Mouse (Mus musculus) MEL (cell line): ENCODE results near the gene Tex19.2. TPM values are rescaled to one million over a fixed set of nuclear protein-coding genes. Genes with fewer than 3 reads are reported as not detected.

Experiments used
- DNase-seq: peaks from one replicate; pipeline ENCODE4 v3.0.0; 2011; ENCODE audit warnings: low read depth, low spot score
- H3K27ac ChIP-seq: 2 replicates; pipeline ENCODE4 v1.5.1; 2012; ENCODE audit warnings: low read depth, mild to moderate bottlenecking, control low read depth, low read length, moderate library complexity; ENCODE audit not compliant: control insufficient read depth
- H3K27me3 ChIP-seq, 2 experiments: fragments of 150-350 bp in 1 of 2; sonication (generic) in 1 of 2; 2 replicates each; pipeline ENCODE4 v1.6.1; 2012; ENCODE audit warnings: low read length in 2 of 2, mild to moderate bottlenecking in 2 of 2, improper control_type of control experiment in 1 of 2, moderate library complexity in 1 of 2; ENCODE audit not compliant: insufficient read depth in 2 of 2, control insufficient read depth in 1 of 2
- H3K36me3 ChIP-seq, 2 experiments: 2 replicates each; pipeline ENCODE4 v1.6.1; 2012 to 2014; ENCODE audit warnings: low read length in 2 of 2, improper control_type of control experiment in 1 of 2, inconsistent platforms in 1 of 2, mild to moderate bottlenecking in 1 of 2; ENCODE audit not compliant: insufficient read depth in 2 of 2, control insufficient read depth in 1 of 2
- H3K4me1 ChIP-seq, 2 experiments: fragments of 150-350 bp in 1 of 2; sonication (generic) in 1 of 2; 2 replicates each; pipeline ENCODE4 v1.6.1; 2012; ENCODE audit warnings: low read length in 2 of 2, improper control_type of control experiment in 1 of 2, mild to moderate bottlenecking in 1 of 2; ENCODE audit not compliant: insufficient read depth in 2 of 2, control insufficient read depth in 1 of 2
- H3K4me3 ChIP-seq, 2 experiments: fragments of 150-350 bp in 1 of 2; sonication (generic) in 1 of 2; 2 replicates each; pipeline ENCODE4 v1.5.1; 2012; ENCODE audit warnings: low read depth in 2 of 2, low read length in 2 of 2, mild to moderate bottlenecking in 2 of 2, moderate library complexity in 2 of 2, control low read depth in 1 of 2, improper control_type of control experiment in 1 of 2; ENCODE audit not compliant: control insufficient read depth in 1 of 2, insufficient read depth in 1 of 2
- H3K79me2 ChIP-seq: 2 replicates; pipeline ENCODE4 v1.6.1; 2012; ENCODE audit warnings: mild to moderate bottlenecking, low read length, moderate library complexity; ENCODE audit not compliant: control insufficient read depth, poor library complexity, insufficient read depth
- H3K9ac ChIP-seq: 2 replicates; pipeline ENCODE4 v1.6.1; 2012; ENCODE audit warnings: low read depth, mild to moderate bottlenecking, control low read depth, low read length, moderate library complexity; ENCODE audit not compliant: control insufficient read depth, poor library complexity, severe bottlenecking
- H3K9me3 ChIP-seq: fragments of 150-350 bp; sonication (generic); replicated peaks from 2 replicates; pipeline ENCODE4 v1.6.1; 2012; ENCODE audit warnings: mild to moderate bottlenecking, low read length, improper control_type of control experiment, moderate library complexity; ENCODE audit not compliant: insufficient read depth
- CHD1 ChIP-seq: IDR thresholded peaks from 2 replicates; pipeline ENCODE4 v1.6.1; 2012; ENCODE audit warnings: low read depth, mild to moderate bottlenecking, inconsistent platforms, low read length, improper control_type of control experiment
- CHD2 ChIP-seq: IDR thresholded peaks from 2 replicates; pipeline ENCODE4 v1.6.1; 2011; ENCODE audit warnings: low read length, improper control_type of control experiment
- CTCF ChIP-seq, 3 experiments: IDR thresholded peaks in 2 of 3; conservative IDR thresholded peaks in 1 of 3; 2 replicates each; pipeline ENCODE4 v1.5.1; 2011 to 2012; ENCODE audit warnings: low read length in 3 of 3, low read depth in 2 of 3, mild to moderate bottlenecking in 2 of 3, improper control_type of control experiment in 1 of 3, inconsistent platforms in 1 of 3, mixed read lengths in 1 of 3, moderate library complexity in 1 of 3; ENCODE audit not compliant: control insufficient read depth in 1 of 3, insufficient read depth in 1 of 3, poor library complexity in 1 of 3, severe bottlenecking in 1 of 3
- E2F4 ChIP-seq: IDR thresholded peaks from 2 replicates; pipeline ENCODE4 v1.6.1; 2011; ENCODE audit warnings: low read depth, low read length, improper control_type of control experiment, borderline replicate concordance
- ELF1 ChIP-seq: IDR thresholded peaks from 2 replicates; pipeline ENCODE4 v1.6.1; 2014; ENCODE audit warnings: low read depth, mild to moderate bottlenecking, inconsistent platforms, low read length, improper control_type of control experiment, moderate library complexity
- ETS1 ChIP-seq: IDR thresholded peaks from 2 replicates; pipeline ENCODE4 v1.6.1; 2012; ENCODE audit warnings: low read depth, mild to moderate bottlenecking, inconsistent platforms, low read length, improper control_type of control experiment, moderate library complexity
- HCFC1 ChIP-seq: IDR thresholded peaks from 2 replicates; pipeline ENCODE4 v1.6.1; 2012; ENCODE audit warnings: low read depth, mild to moderate bottlenecking, inconsistent platforms, low read length, improper control_type of control experiment, moderate library complexity
- JUND ChIP-seq: IDR thresholded peaks from 2 replicates; pipeline ENCODE4 v1.6.1; 2011; ENCODE audit warnings: low read depth, mild to moderate bottlenecking, improper control_type of control experiment, low read length
- KAT2A ChIP-seq: conservative IDR thresholded peaks from 2 replicates; pipeline ENCODE4 v1.6.1; 2012; ENCODE audit warnings: low read depth, low read length, improper control_type of control experiment, inconsistent platforms
- MAX ChIP-seq: IDR thresholded peaks from 2 replicates; pipeline ENCODE4 v1.6.1; 2011; ENCODE audit warnings: low read length, improper control_type of control experiment
- MAZ ChIP-seq: IDR thresholded peaks from 2 replicates; pipeline ENCODE4 v1.6.1; 2012; ENCODE audit warnings: low read depth, mild to moderate bottlenecking, inconsistent platforms, low read length, improper control_type of control experiment
- MXI1 ChIP-seq: IDR thresholded peaks from 2 replicates; pipeline ENCODE4 v1.6.1; 2011; ENCODE audit warnings: mild to moderate bottlenecking, low read depth, low read length, improper control_type of control experiment
- MYB ChIP-seq: IDR thresholded peaks from 2 replicates; pipeline ENCODE4 v1.6.1; 2011; ENCODE audit warnings: mild to moderate bottlenecking, low read depth, low read length, improper control_type of control experiment
- NELFE ChIP-seq: IDR thresholded peaks from 2 replicates; pipeline ENCODE4 v1.6.1; 2011; ENCODE audit warnings: low read depth, low read length, improper control_type of control experiment
- NRF1 ChIP-seq: IDR thresholded peaks from 2 replicates; pipeline ENCODE4 v1.6.1; 2014; ENCODE audit warnings: low read depth, mild to moderate bottlenecking, inconsistent platforms, low read length, improper control_type of control experiment, moderate library complexity; ENCODE audit not compliant: poor library complexity, insufficient read depth, severe bottlenecking
- POLR2A ChIP-seq, 2 experiments: IDR thresholded peaks; 2 replicates each; pipeline ENCODE4 v1.6.1; 2011 to 2012; ENCODE audit warnings: low read length in 2 of 2, mild to moderate bottlenecking in 2 of 2, control low read depth in 1 of 2, improper control_type of control experiment in 1 of 2, low read depth in 1 of 2, moderate library complexity in 1 of 2; ENCODE audit not compliant: control insufficient read depth in 1 of 2, insufficient read depth in 1 of 2, poor library complexity in 1 of 2
- POLR2AphosphoS5 ChIP-seq: IDR thresholded peaks from 2 replicates; pipeline ENCODE4 v1.6.1; 2012; ENCODE audit warnings: low read depth, borderline replicate concordance, mild to moderate bottlenecking, inconsistent platforms, low read length, moderate library complexity, mixed read lengths
- RAD21 ChIP-seq: IDR thresholded peaks from 2 replicates; pipeline ENCODE4 v1.6.1; 2011; ENCODE audit warnings: mild to moderate bottlenecking, low read depth, low read length, improper control_type of control experiment
- SMC3 ChIP-seq: IDR thresholded peaks from 2 replicates; pipeline ENCODE4 v1.6.1; 2011; ENCODE audit warnings: low read depth, low read length, improper control_type of control experiment
- TAL1 ChIP-seq: IDR thresholded peaks from 2 replicates; pipeline ENCODE4 v1.6.1; 2012; ENCODE audit warnings: mild to moderate bottlenecking, inconsistent platforms, low read length, moderate library complexity, mixed read lengths
- TBP ChIP-seq: IDR thresholded peaks from 2 replicates; pipeline ENCODE4 v1.8.0; 2011; ENCODE audit warnings: low read depth, low read length, improper control_type of control experiment
- TCF12 ChIP-seq: IDR thresholded peaks from 2 replicates; pipeline ENCODE4 v1.6.1; 2014; ENCODE audit warnings: low read depth, mild to moderate bottlenecking, inconsistent platforms, low read length, improper control_type of control experiment, moderate library complexity
- UBTF ChIP-seq: IDR thresholded peaks from 2 replicates; pipeline ENCODE4 v1.6.1; 2012; ENCODE audit warnings: low read depth, mild to moderate bottlenecking, inconsistent platforms, low read length, improper control_type of control experiment, moderate library complexity, borderline replicate concordance; ENCODE audit not compliant: insufficient read depth
- USF1 ChIP-seq: IDR thresholded peaks from 2 replicates; pipeline ENCODE4 v1.6.1; 2014; ENCODE audit warnings: low read depth, mild to moderate bottlenecking, inconsistent platforms, low read length, improper control_type of control experiment, moderate library complexity
- USF2 ChIP-seq, 2 experiments: IDR thresholded peaks; 2 replicates each; pipeline ENCODE4 v1.6.1; 2011 to 2012; ENCODE audit warnings: improper control_type of control experiment in 2 of 2, low read length in 2 of 2, borderline replicate concordance in 1 of 2, inconsistent platforms in 1 of 2, low read depth in 1 of 2, mild to moderate bottlenecking in 1 of 2; ENCODE audit not compliant: insufficient read depth in 1 of 2
- ZC3H11A ChIP-seq: IDR thresholded peaks from 2 replicates; pipeline ENCODE4 v1.6.1; 2012; ENCODE audit warnings: low read depth, mild to moderate bottlenecking, inconsistent platforms, low read length, improper control_type of control experiment
- polyA plus RNA-seq, 2 experiments: library from polyadenylated mRNA; stranded (reverse) in 1 of 2; unstranded in 1 of 2; fragments of >175 nt in 1 of 2; fragments of >200 nt in 1 of 2; gene quantifications; 2 replicates each; pipeline versions ENCODE4 v1.2.1 to v1.2.4; 2012; ENCODE audit warnings: low replicate concordance in 2 of 2, low read depth in 1 of 2; ENCODE audit not compliant: insufficient read length in 2 of 2, insufficient read depth in 1 of 2, missing spikeins in 1 of 2
- total RNA-seq: library from RNA; depleted of rRNA; stranded (reverse); fragments of 300-350 nt; gene quantifications from 2 replicates; pipeline ENCODE4 v1.2.3, GENCODE M21; 2012; rRNA removed

Gene Tex19.2
- total RNA-seq, result 44.7 and 45.7 TPM in 2 replicates
- polyA plus RNA-seq, result 10 to 100 TPM in 1 of 2 experiments, not detected in 1; 34.5 TPM

GRCm38 (mm10) chr11:121118577-121118976, at the start of gene Tex19.2:
Gene Tex19.2 (minus strand): TSS chr11:121118677.
- Histone ChIP-seq H3K4me1 (peaks cover 13 to 27% of the 10 kb centered on the region in 2 experiments), H3K9ac (peak within 1 kb of the TSS; percentile 89), H3K27me3 (no peaks in the 10 kb centered on the region), H3K27ac (peak within 1 kb of the TSS; percentile 79), H3K4me3 (peak within 1 kb of the TSS; percentile 39 to 82), H3K36me3 (peaks cover 0 to 27% of the 10 kb centered on the region in 2 experiments; a peak in 2 of 4 replicates), H3K9me3 (no peaks in the 10 kb centered on the region), H3K79me2 (peaks cover 18% of the 10 kb centered on the region)
- DNase-seq, result no peak
- TF ChIP-seq HCFC1 (no peak), MAX (no peak), RAD21 (no peak), CHD1 (no peak), CTCF (IDR thresholded peaks at IDR 0.05 in 2 of 3, conservative IDR thresholded peaks at IDR 0.05 in 1 of 3; ENCODE audit: control insufficient read depth in 1 of 3, insufficient read depth in 1 of 3, low read depth in 2 of 3, low read length in 3 of 3, poor library complexity in 1 of 3, severe bottlenecking in 1 of 3) (no peak), NELFE (no peak), KAT2A (no peak), POLR2A (IDR thresholded peaks at IDR 0.05; ENCODE audit: control insufficient read depth in 1 of 2, insufficient read depth in 1 of 2, low read depth in 1 of 2, low read length in 2 of 2, poor library complexity in 1 of 2) (no peak), USF1 (no peak), E2F4 (no peak), TCF12 (no peak), MAZ (no peak), NRF1 (no peak)

- DNase-seq, result no peak
- no peaks in the 10 kb centered on the region for H3K36me3 ChIP-seq
- no peak overlapping the region for H3K27ac ChIP-seq
- peaks cover 11 to 17% of the 10 kb centered on the region in 2 experiments for H3K27me3 ChIP-seq
- no peaks in the 10 kb centered on the region for H3K79me2 ChIP-seq
- no peak for TF ChIP-seq MYB
- TF ChIP-seq USF1, result no peak
- no peak for TF ChIP-seq USF2 (IDR thresholded peaks at IDR 0.05; ENCODE audit: borderline replicate concordance in 1 of 2, insufficient read depth in 1 of 2, low read depth in 1 of 2, low read length in 2 of 2)
- no peak for TF ChIP-seq JUND
- no peak for TF ChIP-seq TCF12
- TF ChIP-seq POLR2AphosphoS5, result no peak
- TF ChIP-seq SMC3, result no peak
- TF ChIP-seq POLR2A (IDR thresholded peaks at IDR 0.05; ENCODE audit: control insufficient read depth in 1 of 2, insufficient read depth in 1 of 2, low read depth in 1 of 2, low read length in 2 of 2, poor library complexity in 1 of 2), result no peak
- no peak for TF ChIP-seq TBP
- TF ChIP-seq ZC3H11A, result no peak
- no peak for TF ChIP-seq TAL1
- TF ChIP-seq MXI1, result no peak
- no peak for TF ChIP-seq ELF1
- no peak for TF ChIP-seq CHD2
- TF ChIP-seq UBTF, result no peak
- no peak for TF ChIP-seq ETS1
- H3K9ac ChIP-seq, result no peak overlapping the region
- no peak overlapping the region for H3K4me3 ChIP-seq
- no peaks in the 10 kb centered on the region for H3K9me3 ChIP-seq
- H3K4me1 ChIP-seq, result no peaks in the 10 kb centered on the region
Observed at GRCm38 (mm10) chr11:121163751-121164150, 45.3 kb upstream of the Tex19.2 start.
